10 mouse cellular contexts compared by ENCODE assay signal in genomic region chr2:26481724-26482495, GRCm38 (mm10). TPM values are rescaled to one million over a fixed set of nuclear protein-coding genes. Genes with fewer than 3 reads are reported as not detected.
DNase-seq lines count a peak whose midpoint lies in the region; ATAC-seq and TF ChIP-seq lines count a peak whose summit lies in the region.
"Had no signal": no experiment of that assay in that cellular context is flagged by ENCODE, and none has a peak within 500 bp of the region (broad histone marks: within the 10 kb centered on the region; RNA-seq: fewer than 3 reads in every experiment).

No protein-coding gene starts in this region.

- peak overlapping the region; percentile 51 for H3K4me2 ChIP-seq in intestine, postnatal 0 days (replicated peaks; ENCODE audit: low read depth)
- no peak overlapping the region for H3K4me2 ChIP-seq in neural tube, embryonic 15.5 days

- no peaks in the 10 kb centered on the region for H3K9me3 ChIP-seq in intestine, postnatal 0 days (ENCODE audit: control insufficient read depth)
- no peaks in the 10 kb centered on the region for H3K9me3 ChIP-seq in neural tube, embryonic 15.5 days (replicated peaks)

- no peak for TF ChIP-seq CTCF in layer of hippocampus, adult 2 months (conservative IDR thresholded peaks at IDR 0.05)
- TF ChIP-seq CTCF in intestine, postnatal 0 days (IDR thresholded peaks at IDR 0.05; ENCODE audit: low read depth), result no peak
- no peak for TF ChIP-seq CTCF in liver, adult 2 months (IDR thresholded peaks at IDR 0.05; ENCODE audit: low read depth, low read length)

- H3K27me3 ChIP-seq in intestine, postnatal 0 days (replicated peaks; ENCODE audit: control insufficient read depth, insufficient read depth, low read length), result no peaks in the 10 kb centered on the region
- no peaks in the 10 kb centered on the region for H3K27me3 ChIP-seq in liver, adult 2 months (ENCODE audit: control insufficient read depth, insufficient read depth, low read length)
- no peaks in the 10 kb centered on the region for H3K27me3 ChIP-seq in neural tube, embryonic 15.5 days (replicated peaks)

- H3K4me1 ChIP-seq in intestine, postnatal 0 days (replicated peaks; ENCODE audit: control insufficient read depth, insufficient read depth, low read length), result peaks cover 40% of the 10 kb centered on the region
- H3K4me1 ChIP-seq in liver, adult 2 months (ENCODE audit: control insufficient read depth, insufficient read depth, low read length), result peaks cover 34% of the 10 kb centered on the region
- H3K4me1 ChIP-seq in neural tube, embryonic 15.5 days, result peaks cover 76% of the 10 kb centered on the region

- no peak for TF ChIP-seq POLR2A in liver, adult 2 months (IDR thresholded peaks at IDR 0.05; ENCODE audit: extremely low read depth, insufficient read depth, low read length)

- DNase-seq in layer of hippocampus, adult 2 months (ENCODE audit: low spot score in 2 of 2), result no peak
- DNase-seq in layer of hippocampus, adult 9-10 months (ENCODE audit: low spot score), result no peak
- peak; percentile 89 for DNase-seq in liver, adult 2 months (ENCODE audit: extremely low read depth, low read depth, low spot score)
- DNase-seq in embryo, embryonic 10 days (ENCODE audit: low spot score), result no peak
- DNase-seq in cerebellum, postnatal 14 days, result no peak
- DNase-seq in T-cell, adult 2 months (ENCODE audit: low spot score), result no peak
- DNase-seq: adrenal gland, adult 8-10 months; left cerebral cortex, postnatal 4 days had no signal

- 49% methylated on average over 10 of the region's 10 CpGs for WGBS in intestine, postnatal 0 days
- WGBS in liver, adult 2 months, result 25% methylated on average over 10 of the region's 10 CpGs
- 68% methylated on average over 10 of the region's 10 CpGs for WGBS in neural tube, embryonic 15.5 days

- peaks cover 26% of the 10 kb centered on the region; the same call in 1 of the 2 replicates for H3K79me2 ChIP-seq in liver, adult 2 months (ENCODE audit: control insufficient read depth, insufficient read depth, low read length)

- peak; percentile 90 for ATAC-seq in intestine, postnatal 0 days
- no peak for ATAC-seq in neural tube, embryonic 15.5 days (ENCODE audit: low FRiP score)

- no peak overlapping the region for H3K4me3 ChIP-seq in layer of hippocampus, adult 2 months
- H3K4me3 ChIP-seq in intestine, postnatal 0 days (ENCODE audit: low read depth, low read length), result 0 out of 2 replicates have a peak overlapping the region, but pooled peaks have one; percentile 2
- no peak overlapping the region for H3K4me3 ChIP-seq in liver, adult 2 months (ENCODE audit: insufficient read depth, low read depth, low read length)
- H3K4me3 ChIP-seq in neural tube, embryonic 15.5 days (replicated peaks), result no peak overlapping the region

- H3K9ac ChIP-seq in intestine, postnatal 0 days (ENCODE audit: low read depth, low read length), result no peak overlapping the region; the same call in 1 of the 2 replicates
- 0 out of 2 replicates have a peak overlapping the region, but pooled peaks have one; percentile 11 for H3K9ac ChIP-seq in liver, adult 2 months (ENCODE audit: low read depth, low read length)
- no peak overlapping the region for H3K9ac ChIP-seq in neural tube, embryonic 15.5 days (replicated peaks)

- H3K27ac ChIP-seq in layer of hippocampus, adult 2 months, result peak overlapping the region; percentile 86
- peak overlapping the region; percentile 78 for H3K27ac ChIP-seq in intestine, postnatal 0 days (ENCODE audit: low read depth, low read length)
- H3K27ac ChIP-seq in liver, adult 2 months (replicated peaks; ENCODE audit: insufficient read depth, low read depth, low read length), result peak overlapping the region; percentile 63
- peak overlapping the region; percentile 63 for H3K27ac ChIP-seq in neural tube, embryonic 15.5 days (replicated peaks)

- peaks cover 48% of the 10 kb centered on the region for H3K36me3 ChIP-seq in intestine, postnatal 0 days (ENCODE audit: control insufficient read depth, insufficient read depth)
- H3K36me3 ChIP-seq in liver, adult 2 months (ENCODE audit: control insufficient read depth, insufficient read depth, low read length), result peaks cover 4% of the 10 kb centered on the region; the same call in 1 of the 2 replicates
- H3K36me3 ChIP-seq in neural tube, embryonic 15.5 days, result peaks cover 4% of the 10 kb centered on the region; the same call in 1 of the 2 replicates

RNA-seq across cellular contexts. Expression of gene Notch1, which starts 34.6 kb away (rescaled TPM):
- total RNA-seq in layer of hippocampus, adult 2 months (2021), result 10 to 100 TPM; 32.7 to 35.7 TPM
- polyA plus RNA-seq in intestine, postnatal 0 days (2015; fragmentation: Nextera tagmentation; extraction: Ambion mirVana), result 3.6 and 3.7 TPM in 2 replicates
- 6.2 and 13.8 TPM in 2 replicates for total RNA-seq in liver, adult 2 months (2014; rRNA removed)
- polyA plus RNA-seq in liver, adult 2 months (2012; rRNA removed), result 9.1 and 9.7 TPM in 2 replicates
- 11.7 and 22.6 TPM in 2 replicates for polyA plus RNA-seq in neural tube, embryonic 15.5 days (2015; fragmentation: Nextera tagmentation; extraction: Ambion mirVana)

RNA-seq across cellular contexts. Expression of gene Sec16a, which starts 36.9 kb away (rescaled TPM):
- 10 to 100 TPM; 49.3 to 51.3 TPM for total RNA-seq in layer of hippocampus, adult 2 months (2021)
- polyA plus RNA-seq in intestine, postnatal 0 days (2015; fragmentation: Nextera tagmentation; extraction: Ambion mirVana), result 17.4 and 18.3 TPM in 2 replicates
- 44.5 and 53.2 TPM in 2 replicates for total RNA-seq in liver, adult 2 months (2014; rRNA removed)
- polyA plus RNA-seq in liver, adult 2 months (2012; rRNA removed), result 70.5 and 78.2 TPM in 2 replicates
- polyA plus RNA-seq in neural tube, embryonic 15.5 days (2015; fragmentation: Nextera tagmentation; extraction: Ambion mirVana), result 16.7 and 17.2 TPM in 2 replicates
